In the genomic region with DNA sequence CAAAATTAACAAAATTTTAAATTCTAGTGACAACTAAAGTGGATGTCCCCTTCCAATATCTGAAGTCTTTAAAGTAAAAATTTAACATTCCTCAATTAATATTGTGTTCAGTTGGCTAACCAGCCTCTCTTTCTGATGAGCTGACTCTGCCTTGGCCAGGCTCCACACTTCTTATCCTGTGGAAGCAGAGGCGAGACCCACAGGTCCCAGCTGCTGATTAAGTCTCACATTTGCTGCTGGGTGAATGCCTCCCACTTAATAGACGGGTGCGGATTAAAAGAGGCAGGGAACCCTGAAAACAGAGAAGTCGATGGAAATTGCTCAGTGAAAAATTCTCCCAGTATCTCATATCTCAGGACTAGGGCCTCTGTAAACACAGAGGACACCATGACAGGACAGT, we compare ENCODE assay signal across 13 mouse cellular contexts. TPM values are rescaled to one million over a fixed set of nuclear protein-coding genes. Genes with fewer than 3 reads are reported as not detected.
"Had no signal": no experiment of that assay in that cellular context is flagged by ENCODE, and none has a peak within 500 bp of the region (broad histone marks: within the 10 kb centered on the region; RNA-seq: fewer than 3 reads in every experiment).

No protein-coding gene starts in this region.

- H3K27ac ChIP-seq: kidney, embryonic 15.5 days; limb, embryonic 12.5 days; liver, embryonic 13.5 days; macrophage; midbrain, embryonic 13.5 days; stomach, postnatal 0 days had no signal

- H3K9ac ChIP-seq: kidney, embryonic 15.5 days; limb, embryonic 12.5 days; liver, embryonic 13.5 days; liver, postnatal 0 days; midbrain, embryonic 13.5 days had no signal

- ATAC-seq: intestine, embryonic 16.5 days; liver, postnatal 0 days; midbrain, embryonic 13.5 days had no signal

- H3K4me1 ChIP-seq: kidney, embryonic 15.5 days; limb, embryonic 12.5 days; liver, embryonic 13.5 days; midbrain, embryonic 13.5 days had no signal

- DNase-seq: kidney, adult 2 months; kidney, postnatal 14 days; liver; liver, embryonic 13.5 days; liver, postnatal 0 days; thymus, postnatal 14 days had no signal

- H3K27me3 ChIP-seq: kidney, embryonic 15.5 days; limb, embryonic 12.5 days; liver, embryonic 13.5 days; midbrain, embryonic 13.5 days had no signal

- H3K36me3 ChIP-seq: kidney, embryonic 15.5 days; limb, embryonic 12.5 days; liver, embryonic 13.5 days; midbrain, embryonic 13.5 days had no signal

- H3K4me3 ChIP-seq: kidney, embryonic 15.5 days; limb, embryonic 12.5 days; liver, embryonic 13.5 days; midbrain, embryonic 13.5 days had no signal

- H3K9me3 ChIP-seq: kidney, embryonic 15.5 days; limb, embryonic 12.5 days; liver, embryonic 13.5 days; midbrain, embryonic 13.5 days had no signal

RNA-seq across cellular contexts. Expression of a gene that starts 37.2 kb away (rescaled TPM):
- total RNA-seq: neutrophil, adult 5-6 weeks had no signal
- polyA plus RNA-seq: kidney, adult 2 months; liver, embryonic 13.5 days; liver, postnatal 0 days; macrophage had no signal
